Mouse (Mus musculus) T-helper 17 cell (primary cell): ENCODE results near the gene Nup107.

Experiments used
- in situ Hi-C, 2 experiments: fragments of 300-600 bp; cut with MboI, MseI; formaldehyde crosslinking; loops; 1 replicate in 1 of 2; 2 replicates in 1 of 2; pipeline ENCODE4 v1.15.1; 2025; ENCODE audit warnings: high pct_unique_total_duplicates in 2 of 2

Nup107 gene

GRCm38 (mm10) chr10:117738140-117738921 is 54.2 kb downstream of the Nup107 start:
- in situ Hi-C loops, result loop anchor here in 1 of 2 experiments (10.0 kb wide), 1 partner anchor 1174 kb away; no protein-coding TSS in a partner anchor

GRCm38 (mm10) chr10:117737498-117737897 is 55.0 kb downstream of the Nup107 start:
- in situ Hi-C loops, result loop anchor here in 1 of 2 experiments (10.0 kb wide), 1 partner anchor 1173 kb away; no protein-coding TSS in a partner anchor

- in situ Hi-C loops, result loop anchor here in 1 of 2 experiments (10.0 kb wide), 1 partner anchor 1172 kb away; no protein-coding TSS in a partner anchor
Measured at GRCm38 (mm10) chr10:117737075-117737474, 55.4 kb downstream of the Nup107 start.

- in situ Hi-C loops, result loop anchor here in 1 of 2 experiments (10.0 kb wide), 1 partner anchor 1172 kb away; no protein-coding TSS in a partner anchor
Measured at GRCm38 (mm10) chr10:117736573-117736972, 55.9 kb downstream of the Nup107 start.

GRCm38 (mm10) chr10:117735396-117735795 is 57.1 kb downstream of the Nup107 start:
- in situ Hi-C loops, result loop anchor here in 1 of 2 experiments (10.0 kb wide), 1 partner anchor 1171 kb away; no protein-coding TSS in a partner anchor

- in situ Hi-C loops, result loop anchor here in 1 of 2 experiments (10.0 kb wide), 1 partner anchor 1169 kb away; no protein-coding TSS in a partner anchor
Measured at GRCm38 (mm10) chr10:117734104-117734852, 58.2 kb downstream of the Nup107 start.

GRCm38 (mm10) chr10:117733626-117734025 is 58.9 kb downstream of the Nup107 start:
- in situ Hi-C loops, result loop anchor here in 1 of 2 experiments (10.0 kb wide), 1 partner anchor 1169 kb away; no protein-coding TSS in a partner anchor

GRCm38 (mm10) chr10:117732962-117733592 is 59.4 kb downstream of the Nup107 start:
- in situ Hi-C loops, result loop anchor here in 1 of 2 experiments (10.0 kb wide), 1 partner anchor 1168 kb away; no protein-coding TSS in a partner anchor

- in situ Hi-C loops, result loop anchor here in 1 of 2 experiments (10.0 kb wide), 1 partner anchor 1167 kb away; no protein-coding TSS in a partner anchor
Measured at GRCm38 (mm10) chr10:117732184-117732583, 60.3 kb downstream of the Nup107 start.

GRCm38 (mm10) chr10:117731244-117732101 is 61.0 kb downstream of the Nup107 start:
- in situ Hi-C loops, result loop anchor here in 1 of 2 experiments (10.0 kb wide), 1 partner anchor 1167 kb away; no protein-coding TSS in a partner anchor

- in situ Hi-C loops, result loop anchor here in 1 of 2 experiments (10.0 kb wide), 1 partner anchor 1166 kb away; no protein-coding TSS in a partner anchor
Measured at GRCm38 (mm10) chr10:117730637-117731203, 61.8 kb downstream of the Nup107 start.

- in situ Hi-C loops, result loop anchor here in 1 of 2 experiments (10.0 kb wide), 1 partner anchor 1165 kb away; no protein-coding TSS in a partner anchor
Measured at GRCm38 (mm10) chr10:117730140-117730539, 62.4 kb downstream of the Nup107 start.

GRCm38 (mm10) chr10:117729139-117729814 is 63.2 kb downstream of the Nup107 start:
- in situ Hi-C loops, result no loop called here

GRCm38 (mm10) chr10:117728574-117728973 is 63.9 kb downstream of the Nup107 start:
- in situ Hi-C loops, result no loop called here

- in situ Hi-C loops, result no loop called here
Measured at GRCm38 (mm10) chr10:117727518-117728110, 64.9 kb downstream of the Nup107 start.

- in situ Hi-C loops, result no loop called here
Measured at GRCm38 (mm10) chr10:117726888-117727385, 65.6 kb downstream of the Nup107 start.

GRCm38 (mm10) chr10:117726350-117726749 is 66.2 kb downstream of the Nup107 start:
- in situ Hi-C loops, result no loop called here

GRCm38 (mm10) chr10:117725671-117726070 is 66.8 kb downstream of the Nup107 start:
- in situ Hi-C loops, result no loop called here
